Mouse (Mus musculus) MEL (cell line): ENCODE results near the gene Ric8b. TPM values are rescaled to one million over a fixed set of nuclear protein-coding genes. Genes with fewer than 3 reads are reported as not detected.
A peak's percentile ranks its signal among the peaks of the same experiment; 100 is the strongest.

Experiments used
- DNase-seq: peaks from one replicate; pipeline ENCODE4 v3.0.0; 2011; ENCODE audit warnings: low read depth, low spot score
- H3K27ac ChIP-seq: 2 replicates; pipeline ENCODE4 v1.5.1; 2012; ENCODE audit warnings: low read depth, mild to moderate bottlenecking, control low read depth, low read length, moderate library complexity; ENCODE audit not compliant: control insufficient read depth
- H3K27me3 ChIP-seq, 2 experiments: fragments of 150-350 bp in 1 of 2; sonication (generic) in 1 of 2; 2 replicates each; pipeline ENCODE4 v1.6.1; 2012; ENCODE audit warnings: low read length in 2 of 2, mild to moderate bottlenecking in 2 of 2, improper control_type of control experiment in 1 of 2, moderate library complexity in 1 of 2; ENCODE audit not compliant: insufficient read depth in 2 of 2, control insufficient read depth in 1 of 2
- H3K36me3 ChIP-seq, 2 experiments: 2 replicates each; pipeline ENCODE4 v1.6.1; 2012 to 2014; ENCODE audit warnings: low read length in 2 of 2, improper control_type of control experiment in 1 of 2, inconsistent platforms in 1 of 2, mild to moderate bottlenecking in 1 of 2; ENCODE audit not compliant: insufficient read depth in 2 of 2, control insufficient read depth in 1 of 2
- H3K4me1 ChIP-seq, 2 experiments: fragments of 150-350 bp in 1 of 2; sonication (generic) in 1 of 2; 2 replicates each; pipeline ENCODE4 v1.6.1; 2012; ENCODE audit warnings: low read length in 2 of 2, improper control_type of control experiment in 1 of 2, mild to moderate bottlenecking in 1 of 2; ENCODE audit not compliant: insufficient read depth in 2 of 2, control insufficient read depth in 1 of 2
- H3K4me3 ChIP-seq, 2 experiments: fragments of 150-350 bp in 1 of 2; sonication (generic) in 1 of 2; 2 replicates each; pipeline ENCODE4 v1.5.1; 2012; ENCODE audit warnings: low read depth in 2 of 2, low read length in 2 of 2, mild to moderate bottlenecking in 2 of 2, moderate library complexity in 2 of 2, control low read depth in 1 of 2, improper control_type of control experiment in 1 of 2; ENCODE audit not compliant: control insufficient read depth in 1 of 2, insufficient read depth in 1 of 2
- H3K79me2 ChIP-seq: 2 replicates; pipeline ENCODE4 v1.6.1; 2012; ENCODE audit warnings: mild to moderate bottlenecking, low read length, moderate library complexity; ENCODE audit not compliant: control insufficient read depth, poor library complexity, insufficient read depth
- H3K9ac ChIP-seq: 2 replicates; pipeline ENCODE4 v1.6.1; 2012; ENCODE audit warnings: low read depth, mild to moderate bottlenecking, control low read depth, low read length, moderate library complexity; ENCODE audit not compliant: control insufficient read depth, poor library complexity, severe bottlenecking
- H3K9me3 ChIP-seq: fragments of 150-350 bp; sonication (generic); replicated peaks from 2 replicates; pipeline ENCODE4 v1.6.1; 2012; ENCODE audit warnings: mild to moderate bottlenecking, low read length, improper control_type of control experiment, moderate library complexity; ENCODE audit not compliant: insufficient read depth
- BHLHE40 ChIP-seq: IDR thresholded peaks from 2 replicates; pipeline ENCODE4 v1.6.1; 2012; ENCODE audit warnings: low read depth, mild to moderate bottlenecking, inconsistent platforms, low read length, improper control_type of control experiment, borderline replicate concordance
- CTCF ChIP-seq, 3 experiments: IDR thresholded peaks in 2 of 3; conservative IDR thresholded peaks in 1 of 3; 2 replicates each; pipeline ENCODE4 v1.5.1; 2011 to 2012; ENCODE audit warnings: low read length in 3 of 3, low read depth in 2 of 3, mild to moderate bottlenecking in 2 of 3, improper control_type of control experiment in 1 of 3, inconsistent platforms in 1 of 3, mixed read lengths in 1 of 3, moderate library complexity in 1 of 3; ENCODE audit not compliant: control insufficient read depth in 1 of 3, insufficient read depth in 1 of 3, poor library complexity in 1 of 3, severe bottlenecking in 1 of 3
- E2F4 ChIP-seq: IDR thresholded peaks from 2 replicates; pipeline ENCODE4 v1.6.1; 2011; ENCODE audit warnings: low read depth, low read length, improper control_type of control experiment, borderline replicate concordance
- EP300 ChIP-seq, 2 experiments: IDR thresholded peaks; 2 replicates each; pipeline ENCODE4 v1.6.1; 2011; ENCODE audit warnings: improper control_type of control experiment in 2 of 2, low read length in 2 of 2, low read depth in 1 of 2, mild to moderate bottlenecking in 1 of 2
- ETS1 ChIP-seq: IDR thresholded peaks from 2 replicates; pipeline ENCODE4 v1.6.1; 2012; ENCODE audit warnings: low read depth, mild to moderate bottlenecking, inconsistent platforms, low read length, improper control_type of control experiment, moderate library complexity
- GABPA ChIP-seq: IDR thresholded peaks from 2 replicates; pipeline ENCODE4 v1.6.1; 2012; ENCODE audit warnings: low read depth, mild to moderate bottlenecking, inconsistent platforms, low read length, improper control_type of control experiment, moderate library complexity
- GATA1 ChIP-seq: IDR thresholded peaks from 2 replicates; pipeline ENCODE4 v1.6.1; 2011; ENCODE audit warnings: low read depth, low read length, improper control_type of control experiment
- HCFC1 ChIP-seq: IDR thresholded peaks from 2 replicates; pipeline ENCODE4 v1.6.1; 2012; ENCODE audit warnings: low read depth, mild to moderate bottlenecking, inconsistent platforms, low read length, improper control_type of control experiment, moderate library complexity
- KAT2A ChIP-seq: conservative IDR thresholded peaks from 2 replicates; pipeline ENCODE4 v1.6.1; 2012; ENCODE audit warnings: low read depth, low read length, improper control_type of control experiment, inconsistent platforms
- MAX ChIP-seq: IDR thresholded peaks from 2 replicates; pipeline ENCODE4 v1.6.1; 2011; ENCODE audit warnings: low read length, improper control_type of control experiment
- MAZ ChIP-seq: IDR thresholded peaks from 2 replicates; pipeline ENCODE4 v1.6.1; 2012; ENCODE audit warnings: low read depth, mild to moderate bottlenecking, inconsistent platforms, low read length, improper control_type of control experiment
- MYB ChIP-seq: IDR thresholded peaks from 2 replicates; pipeline ENCODE4 v1.6.1; 2011; ENCODE audit warnings: mild to moderate bottlenecking, low read depth, low read length, improper control_type of control experiment
- NRF1 ChIP-seq: IDR thresholded peaks from 2 replicates; pipeline ENCODE4 v1.6.1; 2014; ENCODE audit warnings: low read depth, mild to moderate bottlenecking, inconsistent platforms, low read length, improper control_type of control experiment, moderate library complexity; ENCODE audit not compliant: poor library complexity, insufficient read depth, severe bottlenecking
- SIN3A ChIP-seq: IDR thresholded peaks from 2 replicates; pipeline ENCODE4 v1.6.1; 2012; ENCODE audit warnings: low read length, improper control_type of control experiment, inconsistent platforms
- SMC3 ChIP-seq: IDR thresholded peaks from 2 replicates; pipeline ENCODE4 v1.6.1; 2011; ENCODE audit warnings: low read depth, low read length, improper control_type of control experiment
- UBTF ChIP-seq: IDR thresholded peaks from 2 replicates; pipeline ENCODE4 v1.6.1; 2012; ENCODE audit warnings: low read depth, mild to moderate bottlenecking, inconsistent platforms, low read length, improper control_type of control experiment, moderate library complexity, borderline replicate concordance; ENCODE audit not compliant: insufficient read depth
- USF2 ChIP-seq, 2 experiments: IDR thresholded peaks; 2 replicates each; pipeline ENCODE4 v1.6.1; 2011 to 2012; ENCODE audit warnings: improper control_type of control experiment in 2 of 2, low read length in 2 of 2, borderline replicate concordance in 1 of 2, inconsistent platforms in 1 of 2, low read depth in 1 of 2, mild to moderate bottlenecking in 1 of 2; ENCODE audit not compliant: insufficient read depth in 1 of 2
- ZC3H11A ChIP-seq: IDR thresholded peaks from 2 replicates; pipeline ENCODE4 v1.6.1; 2012; ENCODE audit warnings: low read depth, mild to moderate bottlenecking, inconsistent platforms, low read length, improper control_type of control experiment
- ZKSCAN1 ChIP-seq: IDR thresholded peaks from 2 replicates; pipeline ENCODE4 v1.6.1; 2012; ENCODE audit warnings: low read depth, mild to moderate bottlenecking, inconsistent platforms, low read length, improper control_type of control experiment, moderate library complexity
- ZNF384 ChIP-seq: IDR thresholded peaks from 2 replicates; pipeline ENCODE4 v1.6.1; 2012; ENCODE audit warnings: low read depth, mild to moderate bottlenecking, inconsistent platforms, low read length, improper control_type of control experiment
- polyA plus RNA-seq, 2 experiments: library from polyadenylated mRNA; stranded (reverse) in 1 of 2; unstranded in 1 of 2; fragments of >175 nt in 1 of 2; fragments of >200 nt in 1 of 2; gene quantifications; 2 replicates each; pipeline versions ENCODE4 v1.2.1 to v1.2.4; 2012; ENCODE audit warnings: low replicate concordance in 2 of 2, low read depth in 1 of 2; ENCODE audit not compliant: insufficient read length in 2 of 2, insufficient read depth in 1 of 2, missing spikeins in 1 of 2
- total RNA-seq: library from RNA; depleted of rRNA; stranded (reverse); fragments of 300-350 nt; gene quantifications from 2 replicates; pipeline ENCODE4 v1.2.3, GENCODE M21; 2012

The Ric8b gene
- total and polyA plus RNA-seq, 3 experiments: 6.3 to 8.6 TPM; not detected in 1

GRCm38 (mm10) chr10:85027619-85028175 lies 110.3 kb downstream of the Ric8b start:
- Histone ChIP-seq H3K4me1 (peaks cover 0 to 5% of the 10 kb centered on the region in 2 experiments; a peak in 3 of 4 replicates), H3K4me3 (no peak overlapping the region), H3K27me3 (no peaks in the 10 kb centered on the region), H3K27ac (no peak overlapping the region), H3K79me2 (no peaks in the 10 kb centered on the region), H3K9me3 (no peaks in the 10 kb centered on the region), H3K36me3 (no peaks in the 10 kb centered on the region), H3K9ac (no peak overlapping the region)
- no peak for TF ChIP-seq ZC3H11A
- no peak for TF ChIP-seq SMC3
- no peak for TF ChIP-seq KAT2A
- TF ChIP-seq BHLHE40: no peak
- no peak for TF ChIP-seq USF2 (IDR thresholded peaks at IDR 0.05; ENCODE audit: borderline replicate concordance in 1 of 2, insufficient read depth in 1 of 2, low read depth in 1 of 2, low read length in 2 of 2)
- TF ChIP-seq NRF1: no peak
- peak; percentile 49 for DNase-seq

- DNase-seq: no peak
Measured at GRCm38 (mm10) chr10:85035131-85035725, 117.8 kb downstream of the Ric8b start.

DNA sequence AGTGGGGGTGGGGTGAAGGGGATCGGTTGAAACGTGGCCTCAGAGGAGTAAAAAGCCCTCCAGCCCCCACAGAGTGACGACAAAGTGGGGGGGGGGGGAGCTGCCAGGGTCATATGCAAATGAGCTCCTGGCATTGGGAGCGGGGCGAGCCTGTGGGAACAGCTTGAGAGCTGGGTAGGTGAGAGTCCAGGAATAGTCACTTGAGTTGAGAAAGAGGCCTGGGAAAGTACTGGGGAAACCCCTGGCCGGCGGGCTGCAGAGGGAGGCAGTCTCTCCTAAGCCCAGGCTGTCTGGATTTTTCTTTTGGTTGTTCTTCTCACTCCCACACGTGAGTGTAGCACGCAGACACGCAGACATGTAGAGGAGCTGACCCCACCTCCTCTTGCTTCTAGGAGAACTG lies 120.7 kb downstream of the Ric8b start:
- Histone ChIP-seq H3K4me1 (no peaks in the 10 kb centered on the region), H3K9me3 (no peaks in the 10 kb centered on the region), H3K4me3 (no peak overlapping the region), H3K9ac (no peak overlapping the region), H3K36me3 (no peaks in the 10 kb centered on the region), H3K27me3 (no peaks in the 10 kb centered on the region), H3K79me2 (no peaks in the 10 kb centered on the region), H3K27ac (no peak overlapping the region)
- TF ChIP-seq ZNF384 (no peak), BHLHE40 (no peak), UBTF (no peak), SIN3A (no peak), CTCF (IDR thresholded peaks at IDR 0.05 in 2 of 3, conservative IDR thresholded peaks at IDR 0.05 in 1 of 3; ENCODE audit: control insufficient read depth in 1 of 3, insufficient read depth in 1 of 3, low read depth in 2 of 3, low read length in 3 of 3, poor library complexity in 1 of 3, severe bottlenecking in 1 of 3) (no peak), USF2 (IDR thresholded peaks at IDR 0.05; ENCODE audit: borderline replicate concordance in 1 of 2, insufficient read depth in 1 of 2, low read depth in 1 of 2, low read length in 2 of 2) (no peak), GATA1 (no peak), GABPA (no peak), EP300 (IDR thresholded peaks at IDR 0.05; ENCODE audit: low read depth in 1 of 2, low read length in 2 of 2) (no peak)
- DNase-seq: no peak

More at GRCm38 (mm10) chr10:85035131-85035725, 117.8 kb downstream of the Ric8b start:
- H3K4me3 ChIP-seq: no peak overlapping the region
- no peak for TF ChIP-seq ZC3H11A
- no peak for TF ChIP-seq CTCF (IDR thresholded peaks at IDR 0.05 in 2 of 3, conservative IDR thresholded peaks at IDR 0.05 in 1 of 3; ENCODE audit: control insufficient read depth in 1 of 3, insufficient read depth in 1 of 3, low read depth in 2 of 3, low read length in 3 of 3, poor library complexity in 1 of 3, severe bottlenecking in 1 of 3)
- no peak for TF ChIP-seq E2F4
- TF ChIP-seq MAX: no peak
- no peak for TF ChIP-seq UBTF
- TF ChIP-seq ZKSCAN1: no peak
- no peak for TF ChIP-seq EP300 (IDR thresholded peaks at IDR 0.05; ENCODE audit: low read depth in 1 of 2, low read length in 2 of 2)
- no peak for TF ChIP-seq HCFC1
- TF ChIP-seq ETS1: no peak
- TF ChIP-seq MYB: no peak
- TF ChIP-seq SMC3: no peak
- no peak for TF ChIP-seq MAZ
- TF ChIP-seq GABPA: no peak
- TF ChIP-seq USF2 (IDR thresholded peaks at IDR 0.05; ENCODE audit: borderline replicate concordance in 1 of 2, insufficient read depth in 1 of 2, low read depth in 1 of 2, low read length in 2 of 2): no peak
- TF ChIP-seq, all 39 proteins: peak for 0
- Histone ChIP-seq H3K9me3 (no peaks in the 10 kb centered on the region), H3K9ac (no peak overlapping the region), H3K27me3 (no peaks in the 10 kb centered on the region), H3K36me3 (no peaks in the 10 kb centered on the region), H3K27ac (no peak overlapping the region), H3K79me2 (no peaks in the 10 kb centered on the region), H3K4me1 (no peaks in the 10 kb centered on the region)
